Mouse (Mus musculus) G1E (cell line): Measurements from ENCODE around the gene Pcdh15.

Experiments used
- CTCF ChIP-seq: IDR thresholded peaks from 2 replicates; pipeline ENCODE4 v1.5.1; 2012; ENCODE audit warnings: low read depth, low read length, inconsistent platforms, mixed read lengths
- GATA1 ChIP-seq: IDR thresholded peaks from 2 replicates; pipeline ENCODE4 v1.6.1; 2012; ENCODE audit warnings: borderline replicate concordance, low read length, inconsistent platforms, mixed read lengths

- no peak for TF ChIP-seq CTCF
- no peak for TF ChIP-seq GATA1
Observed at GRCm38 (mm10) chr10:74414021-74414420, 1314.9 kb downstream of the Pcdh15 start.
